Mouse (Mus musculus) cortical plate, adult 2 months (tissue): Measurements from ENCODE around the gene Rhoh.

Source experiments
- CTCF ChIP-seq: fragments of 200-500 bp; IDR thresholded peaks from 2 replicates; pipeline ENCODE4 v1.5.1; 2011; ENCODE audit warnings: mild to moderate bottlenecking, control low read depth, low read length; ENCODE audit not compliant: insufficient read depth; ENCODE audit errors: extremely low read depth
- POLR2A ChIP-seq: fragments of 200-500 bp; IDR thresholded peaks from 2 replicates; pipeline ENCODE4 v1.6.1; 2011; ENCODE audit warnings: mild to moderate bottlenecking, low read length, control low read depth; ENCODE audit not compliant: insufficient read depth; ENCODE audit errors: extremely low read depth

DNA sequence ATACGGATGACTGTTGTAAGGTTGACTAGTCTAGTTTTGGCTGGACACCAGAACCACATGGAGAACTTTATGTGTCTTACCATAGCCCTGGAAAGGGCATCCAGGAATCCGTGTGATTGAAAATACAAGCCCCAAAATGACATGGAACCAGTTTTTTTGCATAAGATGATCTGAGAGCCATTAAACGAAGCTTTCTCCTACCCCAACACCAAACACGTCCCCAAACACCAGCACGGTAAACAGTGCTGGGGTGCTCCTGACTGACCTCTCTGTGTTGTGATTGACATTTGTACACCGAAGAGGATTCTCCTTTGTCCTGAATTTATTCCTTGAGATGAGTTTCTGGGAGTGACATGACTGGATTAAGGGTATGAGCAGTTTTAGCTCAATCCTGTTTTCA is 5.6 kb downstream of the Rhoh start:
- no peak for TF ChIP-seq CTCF
- TF ChIP-seq POLR2A: no peak
